In the genomic region with DNA sequence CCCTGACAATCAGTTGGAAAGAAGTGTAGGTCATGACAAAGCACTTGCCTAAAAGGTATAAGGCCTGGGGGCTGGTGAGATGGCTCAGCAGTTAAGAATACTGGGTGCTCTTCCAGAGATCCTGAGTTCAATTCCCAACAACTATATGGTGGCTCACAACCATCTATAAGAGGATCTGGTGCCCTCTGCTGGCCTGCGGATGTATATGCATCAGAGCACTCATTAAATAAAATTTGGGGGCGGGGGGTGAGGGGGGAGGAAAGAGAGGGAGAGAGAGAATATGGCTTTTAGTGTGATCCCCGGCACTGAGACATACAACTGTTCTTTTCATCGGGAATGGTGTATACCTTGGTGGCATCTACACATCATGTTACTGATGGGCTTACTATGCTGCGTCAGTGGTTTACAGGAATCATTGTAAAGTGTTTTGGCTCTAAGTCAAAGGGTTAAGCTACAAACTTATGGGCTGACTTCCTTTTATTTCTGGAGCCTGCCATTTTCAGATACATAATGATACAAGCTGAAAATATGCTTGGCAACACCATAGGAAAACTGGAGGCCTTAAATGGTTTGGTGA, we compare ENCODE assay signal across 12 mouse cellular contexts. TPM values are rescaled to one million over a fixed set of nuclear protein-coding genes. Genes with fewer than 3 reads are reported as not detected.
DNase-seq lines count a peak whose midpoint lies in the region; ATAC-seq and TF ChIP-seq lines count a peak whose summit lies in the region.
"Had no signal": no experiment of that assay in that cellular context is flagged by ENCODE, and none has a peak within 500 bp of the region (broad histone marks: within the 10 kb centered on the region; RNA-seq: fewer than 3 reads in every experiment).

No protein-coding gene starts in this region.

- no peak overlapping the region for H3K9ac ChIP-seq in heart, adult 2 months (ENCODE audit: low read depth, low read length)
- no peak overlapping the region for H3K9ac ChIP-seq in heart, embryonic 11.5 days (ENCODE audit: low read depth, low read length)
- H3K9ac ChIP-seq: embryonic facial prominence, embryonic 13.5 days had no signal

- H3K4me2 ChIP-seq in heart, embryonic 11.5 days: no peak overlapping the region
- H3K4me2 ChIP-seq: embryonic facial prominence, embryonic 13.5 days had no signal

- no peak for ATAC-seq in heart, embryonic 11.5 days (replicated peaks; ENCODE audit: insufficient number of reproducible peaks, low FRiP score, low TSS enrichment)
- 0 out of 2 replicates have a peak, but pooled peaks have one; percentile 41 for ATAC-seq in erythroblast, adult 5-6 weeks (replicated peaks; ENCODE audit: low FRiP score, poor library complexity, severe bottlenecking)

- peaks cover 1% of the 10 kb centered on the region; the same call in 1 of the 2 replicates for H3K4me1 ChIP-seq in heart, adult 2 months (ENCODE audit: control insufficient read depth, insufficient read depth, low read length)
- peaks cover 3% of the 10 kb centered on the region; the same call in 1 of the 2 replicates for H3K4me1 ChIP-seq in heart, embryonic 11.5 days (ENCODE audit: control insufficient read depth, insufficient read depth, low read length)
- peaks cover 4% of the 10 kb centered on the region for H3K4me1 ChIP-seq in thymus, adult 2 months (replicated peaks; ENCODE audit: control insufficient read depth, insufficient read depth, low read length)
- H3K4me1 ChIP-seq: embryonic facial prominence, embryonic 13.5 days had no signal

- DNase-seq in heart, adult 2 months: no peak
- DNase-seq in thymus, adult 2 months: peak; percentile 40
- DNase-seq in thymus, postnatal 14 days: no peak
- DNase-seq in adrenal gland, adult 18-20 months (ENCODE audit: low spot score in 2 of 2): no peak
- no peak for DNase-seq in kidney, adult 9 months
- no peak for DNase-seq in kidney, postnatal 25 days
- DNase-seq: gastrocnemius, postnatal 36 days; right cerebral cortex, postnatal 14 days had no signal

- no peak overlapping the region for H3K27ac ChIP-seq in heart, adult 2 months
- H3K27ac ChIP-seq in heart, embryonic 11.5 days (ENCODE audit: low read depth, low read length): no peak overlapping the region
- no peak overlapping the region for H3K27ac ChIP-seq in thymus, adult 2 months (ENCODE audit: control insufficient read depth, insufficient read depth, low read length)
- H3K27ac ChIP-seq: embryonic facial prominence, embryonic 13.5 days; midbrain, embryonic 10.5 days had no signal

- no peaks in the 10 kb centered on the region; the same call in 1 of the 2 replicates for H3K36me3 ChIP-seq in heart, adult 2 months (ENCODE audit: control insufficient read depth, insufficient read depth, low read length)
- H3K36me3 ChIP-seq in heart, embryonic 11.5 days (ENCODE audit: control insufficient read depth, insufficient read depth, low read length): no peaks in the 10 kb centered on the region
- H3K36me3 ChIP-seq in thymus, adult 2 months (ENCODE audit: control insufficient read depth, insufficient read depth, low read length): 0 out of 2 replicates have a peak, but pooled peaks cover 3% of the 10 kb centered on the region
- H3K36me3 ChIP-seq: embryonic facial prominence, embryonic 13.5 days had no signal

- no peak overlapping the region for H3K4me3 ChIP-seq in heart, adult 2 months
- no peak overlapping the region for H3K4me3 ChIP-seq in heart, embryonic 11.5 days (ENCODE audit: low read depth, low read length)
- H3K4me3 ChIP-seq in thymus, adult 2 months (ENCODE audit: control insufficient read depth, insufficient read depth, low read length): no peak overlapping the region
- H3K4me3 ChIP-seq: embryonic facial prominence, embryonic 13.5 days; midbrain, embryonic 10.5 days had no signal

- intact Hi-C loops in heart, adult 2 months (cut with DNase I): loop anchor here (5.0 to 10.0 kb wide), 2 partner anchors 64 to 416 kb away; no protein-coding TSS in a partner anchor

- TF ChIP-seq EP300 in heart, adult 2 months (IDR thresholded peaks at IDR 0.05; ENCODE audit: insufficient read depth, low read depth, low read length): no peak

- peak; percentile 43 for TF ChIP-seq CTCF in heart, adult 2 months (IDR thresholded peaks at IDR 0.05)
- TF ChIP-seq CTCF in thymus, adult 2 months (IDR thresholded peaks at IDR 0.05; ENCODE audit: borderline replicate concordance, control insufficient read depth, extremely low read depth, insufficient read depth, low read length, poor library complexity): no peak

- H3K27me3 ChIP-seq in heart, adult 2 months (ENCODE audit: control insufficient read depth, insufficient read depth, low read length): no peaks in the 10 kb centered on the region
- H3K27me3 ChIP-seq in heart, embryonic 11.5 days (ENCODE audit: control insufficient read depth, insufficient read depth, low read length): no peaks in the 10 kb centered on the region
- H3K27me3 ChIP-seq in thymus, adult 2 months (ENCODE audit: control insufficient read depth, insufficient read depth, low read length): no peaks in the 10 kb centered on the region
- H3K27me3 ChIP-seq: embryonic facial prominence, embryonic 13.5 days had no signal

- H3K79me2 ChIP-seq in heart, adult 2 months (replicated peaks; ENCODE audit: control insufficient read depth, insufficient read depth, low read length): no peaks in the 10 kb centered on the region

- no peaks in the 10 kb centered on the region for H3K9me3 ChIP-seq in heart, embryonic 11.5 days (replicated peaks; ENCODE audit: control insufficient read depth, low read length)
- H3K9me3 ChIP-seq: embryonic facial prominence, embryonic 13.5 days; midbrain, embryonic 10.5 days had no signal

- TF ChIP-seq POLR2A in heart, adult 2 months (IDR thresholded peaks at IDR 0.05; ENCODE audit: insufficient read depth, low read depth, low read length): no peak
- no peak for TF ChIP-seq POLR2A in thymus, adult 2 months (IDR thresholded peaks at IDR 0.05; ENCODE audit: control insufficient read depth, extremely low read depth, insufficient read depth, low read length, poor library complexity)

- 81% methylated on average over 5 of the region's 5 CpGs for WGBS in heart, adult 2 months
- 77% methylated on average over 5 of the region's 5 CpGs for WGBS in heart, embryonic 11.5 days (ENCODE audit: insufficient replicate concordance)
- WGBS in thymus, adult 2 months: 91% methylated on average over 5 of the region's 5 CpGs

RNA-seq across cellular contexts. Expression of a gene that starts 19.3 kb away (rescaled TPM):
- under 1 TPM in 1 of 2 experiments, not detected in 1; 0.57 TPM for total RNA-seq in heart, adult 2 months (2021)
- 1.9 and 2.6 TPM in 2 replicates for polyA plus RNA-seq in heart, adult 2 months (2012; rRNA removed)
- 6.8 and 11.2 TPM in 2 replicates for polyA plus RNA-seq in heart, embryonic 11.5 days (2014; fragmentation: Nextera tagmentation; extraction: Ambion mirVana)
- polyA plus RNA-seq in thymus, adult 2 months (2012; rRNA removed): 0.19 and 0.58 TPM in 2 replicates
- 2.7 and 6.7 TPM in 2 replicates for total RNA-seq in erythroblast, adult 5-6 weeks (2015; ENCODE audit: low replicate concordance)
- total RNA-seq in erythroblast, adult 5-6 weeks (2017; ENCODE audit: low replicate concordance): 1.5 and 4.1 TPM in 2 replicates
- total RNA-seq in adrenal gland, adult 18-20 months (2021): under 1 TPM in 1 of 2 experiments, not detected in 1; 0.50 TPM
- total RNA-seq: gastrocnemius, postnatal 36 days had no signal

RNA-seq across cellular contexts. Expression of a gene that starts 19.4 kb away (rescaled TPM):
- 10 to 100 TPM; 12.5 to 14.0 TPM for total RNA-seq in heart, adult 2 months (2021)
- polyA plus RNA-seq in heart, adult 2 months (2012; rRNA removed): 7.3 and 10.6 TPM in 2 replicates
- polyA plus RNA-seq in heart, embryonic 11.5 days (2014; fragmentation: Nextera tagmentation; extraction: Ambion mirVana): 25.0 and 25.1 TPM in 2 replicates
- 11.8 and 13.5 TPM in 2 replicates for polyA plus RNA-seq in thymus, adult 2 months (2012; rRNA removed)
- total RNA-seq in erythroblast, adult 5-6 weeks (2015; ENCODE audit: low replicate concordance): 6.5 and 9.0 TPM in 2 replicates
- total RNA-seq in erythroblast, adult 5-6 weeks (2017; ENCODE audit: low replicate concordance): 1.8 and 4.9 TPM in 2 replicates
- total RNA-seq in adrenal gland, adult 18-20 months (2021): 10 to 100 TPM; 10.3 to 15.0 TPM

RNA-seq across cellular contexts. Expression of a gene that starts 19.5 kb away (rescaled TPM):
- total RNA-seq in heart, adult 2 months (2021): 10 to 100 TPM; 16.5 to 18.6 TPM
- polyA plus RNA-seq in heart, adult 2 months (2012; rRNA removed): 4.5 and 7.2 TPM in 2 replicates
- polyA plus RNA-seq in heart, embryonic 11.5 days (2014; fragmentation: Nextera tagmentation; extraction: Ambion mirVana): 145 and 146 TPM in 2 replicates
- 12.6 TPM in 2 replicates for polyA plus RNA-seq in thymus, adult 2 months (2012; rRNA removed)
- 39.5 and 71.1 TPM in 2 replicates for total RNA-seq in erythroblast, adult 5-6 weeks (2015; ENCODE audit: low replicate concordance)
- 22.0 and 38.3 TPM in 2 replicates for total RNA-seq in erythroblast, adult 5-6 weeks (2017; ENCODE audit: low replicate concordance)
- total RNA-seq in adrenal gland, adult 18-20 months (2021): 10 to 100 TPM; 12.8 to 13.4 TPM
